Mouse (Mus musculus): ENCODE measurements around the gene Fxyd6. TPM values are rescaled to one million over a fixed set of nuclear protein-coding genes. Genes with fewer than 3 reads are reported as not detected.

Fxyd6 gene
- total and polyA plus RNA-seq, 3 experiments = 0.08 TPM; not detected in 2

DNA sequence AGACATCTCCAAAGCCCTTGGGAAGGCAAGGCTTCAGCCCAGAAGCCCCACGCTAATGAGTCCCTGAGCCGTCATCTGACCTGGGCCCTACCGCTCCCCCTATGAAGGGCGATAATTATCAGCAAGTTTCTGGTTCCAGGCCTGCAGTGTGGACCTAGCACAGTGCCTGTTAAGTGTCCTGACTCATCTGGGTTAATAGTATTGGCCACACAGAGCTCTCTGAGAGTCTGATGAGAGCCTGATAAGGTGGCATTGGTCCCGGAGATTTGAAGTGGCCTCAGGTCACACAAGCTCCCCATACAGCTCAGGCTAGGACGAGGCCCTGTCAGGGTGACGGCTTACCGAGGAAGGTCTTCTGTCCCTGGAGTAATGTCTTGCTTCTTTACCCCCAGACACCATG is 19.6 kb downstream of the Fxyd6 start:
- Histone ChIP-seq H3K4me1 (ENCODE audit: control insufficient read depth in 1 of 2, insufficient read depth in 2 of 2) (peaks cover 0 to 6% of the 10 kb centered on the region in 2 experiments; a peak in 3 of 4 replicates), H3K4me2 (ENCODE audit: insufficient read depth, low read depth, poor library complexity, severe bottlenecking) (no peak overlapping the region), H3K36me3 (replicated peaks in 1 of 2; ENCODE audit: control insufficient read depth in 1 of 2, insufficient read depth in 1 of 2, low read length in 1 of 2) (no peaks in the 10 kb centered on the region), H3K27me3 (replicated peaks) (peaks cover 2% of the 10 kb centered on the region), H3K27ac (ENCODE audit: insufficient read depth, low read depth) (no peak overlapping the region), H3K9me3 (replicated peaks; ENCODE audit: low read length) (no peaks in the 10 kb centered on the region), H3K9ac (ENCODE audit: insufficient read depth, low read depth) (no peak overlapping the region), H3K79me2 (replicated peaks; ENCODE audit: control insufficient read depth, extremely low read depth, insufficient read depth, poor library complexity, severe bottlenecking) (no peaks in the 10 kb centered on the region), H3K4me3 (replicated peaks in 1 of 3; ENCODE audit: low read depth in 2 of 3, low read length in 2 of 3, poor library complexity in 1 of 3) (no peak overlapping the region)
- DNase-seq (ENCODE audit: extremely low read depth) = no peak
- in situ Hi-C loops (cut with MboI; ENCODE audit: low pct_ligation_motif_present, low pct_unique_long_range_greater_than_20kb, low sequenced_read_pairs) = loop anchor here (5.0 to 25.0 kb wide), 2 partner anchors 167 to 377 kb away; partner anchors contain the start of gene Cd3e
- dilution Hi-C loops (cut with MboI; ENCODE audit: extremely low pct_ligation_motif_present, extremely low pct_unique_long_range_greater_than_20kb, low sequenced_read_pairs) = no loop called here
- TF ChIP-seq ZC3H11A (IDR thresholded peaks at IDR 0.05; ENCODE audit: low read depth, low read length) = no peak
- no peak for TF ChIP-seq CHD2 (IDR thresholded peaks at IDR 0.05; ENCODE audit: low read length)
- no peak for TF ChIP-seq USF1 (IDR thresholded peaks at IDR 0.05; ENCODE audit: low read depth, low read length)
- no peak for TF ChIP-seq E2F4 (IDR thresholded peaks at IDR 0.05; ENCODE audit: insufficient replicate concordance, low read depth, low read length)
- TF ChIP-seq IRF4 (IDR thresholded peaks at IDR 0.05; ENCODE audit: low read depth, low read length) = no peak
- no peak for TF ChIP-seq NRF1 (IDR thresholded peaks at IDR 0.05; ENCODE audit: low read depth, low read length)
- no peak for TF ChIP-seq TBP (conservative IDR thresholded peaks at IDR 0.05; ENCODE audit: low read depth, low read length)
- no peak for TF ChIP-seq CTCF (conservative IDR thresholded peaks at IDR 0.05 in 1 of 2, IDR thresholded peaks at IDR 0.05 in 1 of 2; ENCODE audit: low read depth in 2 of 2, low read length in 2 of 2)
- no peak for TF ChIP-seq MAZ (IDR thresholded peaks at IDR 0.05; ENCODE audit: low read depth, low read length)
- no peak for TF ChIP-seq RCOR1 (conservative IDR thresholded peaks at IDR 0.05; ENCODE audit: low read depth, low read length)
- TF ChIP-seq UBTF (IDR thresholded peaks at IDR 0.05; ENCODE audit: low read depth, low read length) = no peak
- no peak for TF ChIP-seq MAFK (IDR thresholded peaks at IDR 0.05; ENCODE audit: insufficient replicate concordance, low read length)
- no peak for TF ChIP-seq MAX (IDR thresholded peaks at IDR 0.05; ENCODE audit: low read length)
- TF ChIP-seq POLR2AphosphoS2 (IDR thresholded peaks at IDR 0.05; ENCODE audit: low read depth, low read length) = no peak
- TF ChIP-seq HCFC1 (IDR thresholded peaks at IDR 0.05; ENCODE audit: low read depth, low read length) = no peak
- no peak for TF ChIP-seq ZMIZ1 (IDR thresholded peaks at IDR 0.05; ENCODE audit: low read depth, low read length)
- no peak for TF ChIP-seq ETS1 (conservative IDR thresholded peaks at IDR 0.05; ENCODE audit: low read depth, low read length)
- TF ChIP-seq CHD1 (IDR thresholded peaks at IDR 0.05; ENCODE audit: low read depth, low read length) = no peak
- no peak for TF ChIP-seq MYC (IDR thresholded peaks at IDR 0.05; ENCODE audit: low read depth, low read length)

DNA sequence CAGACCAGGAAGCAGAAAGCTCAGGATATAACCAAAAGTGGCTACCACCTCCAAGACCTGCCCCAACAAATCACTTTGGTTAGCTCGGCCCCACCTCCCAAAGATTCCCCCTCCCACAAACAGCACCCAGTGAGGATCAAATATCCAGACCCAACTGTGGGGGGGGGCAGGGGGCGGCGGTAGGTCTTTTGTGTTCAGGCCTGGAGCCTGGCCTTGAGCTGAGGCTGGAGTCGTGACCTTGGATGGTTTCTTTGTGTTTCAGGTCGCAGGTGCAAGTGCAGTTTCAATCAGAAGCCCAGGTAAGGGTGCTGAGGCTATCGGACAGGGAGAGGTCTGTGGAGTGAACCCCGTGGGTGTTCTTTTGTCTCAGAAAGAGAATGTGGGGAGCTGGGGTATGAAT is 21.3 kb downstream of the Fxyd6 start:
- Histone ChIP-seq H3K4me3 (replicated peaks in 1 of 3; ENCODE audit: low read depth in 2 of 3, low read length in 2 of 3, poor library complexity in 1 of 3) (no peak overlapping the region), H3K79me2 (replicated peaks; ENCODE audit: control insufficient read depth, extremely low read depth, insufficient read depth, poor library complexity, severe bottlenecking) (no peaks in the 10 kb centered on the region), H3K4me2 (ENCODE audit: insufficient read depth, low read depth, poor library complexity, severe bottlenecking) (no peak overlapping the region), H3K9me3 (replicated peaks; ENCODE audit: low read length) (no peaks in the 10 kb centered on the region), H3K27ac (ENCODE audit: insufficient read depth, low read depth) (no peak overlapping the region), H3K9ac (ENCODE audit: insufficient read depth, low read depth) (no peak overlapping the region), H3K27me3 (replicated peaks) (peaks cover 9% of the 10 kb centered on the region), H3K4me1 (ENCODE audit: control insufficient read depth in 1 of 2, insufficient read depth in 2 of 2) (peaks cover 0 to 6% of the 10 kb centered on the region in 2 experiments; a peak in 3 of 4 replicates), H3K36me3 (replicated peaks in 1 of 2; ENCODE audit: control insufficient read depth in 1 of 2, insufficient read depth in 1 of 2, low read length in 1 of 2) (no peaks in the 10 kb centered on the region)
- TF ChIP-seq E2F4 (IDR thresholded peaks at IDR 0.05; ENCODE audit: insufficient replicate concordance, low read depth, low read length) = no peak
- TF ChIP-seq CHD1 (IDR thresholded peaks at IDR 0.05; ENCODE audit: low read depth, low read length) = no peak
- TF ChIP-seq MAX (IDR thresholded peaks at IDR 0.05; ENCODE audit: low read length) = no peak
- TF ChIP-seq SIN3A (IDR thresholded peaks at IDR 0.05; ENCODE audit: low read length) = no peak
- no peak for TF ChIP-seq MAZ (IDR thresholded peaks at IDR 0.05; ENCODE audit: low read depth, low read length)
- no peak for TF ChIP-seq ZKSCAN1 (IDR thresholded peaks at IDR 0.05; ENCODE audit: borderline replicate concordance, low read depth, low read length)
- TF ChIP-seq ETS1 (conservative IDR thresholded peaks at IDR 0.05; ENCODE audit: low read depth, low read length) = no peak
- no peak for TF ChIP-seq PAX5 (IDR thresholded peaks at IDR 0.05; ENCODE audit: low read length)
- TF ChIP-seq JUND (conservative IDR thresholded peaks at IDR 0.05; ENCODE audit: low read depth, low read length) = no peak
- no peak for TF ChIP-seq USF2 (conservative IDR thresholded peaks at IDR 0.05; ENCODE audit: low read depth, low read length)
- TF ChIP-seq TCF12 (IDR thresholded peaks at IDR 0.05; ENCODE audit: low read depth, low read length) = no peak
- no peak for TF ChIP-seq ZNF384 (IDR thresholded peaks at IDR 0.05; ENCODE audit: low read depth, low read length)
- TF ChIP-seq HCFC1 (IDR thresholded peaks at IDR 0.05; ENCODE audit: low read depth, low read length) = no peak
- TF ChIP-seq BHLHE40 (IDR thresholded peaks at IDR 0.05; ENCODE audit: low read depth, low read length) = no peak
- TF ChIP-seq KAT2A (IDR thresholded peaks at IDR 0.05; ENCODE audit: insufficient replicate concordance, low read length) = no peak
- no peak for TF ChIP-seq MEF2A (IDR thresholded peaks at IDR 0.05; ENCODE audit: borderline replicate concordance, low read depth, low read length)
- no peak for TF ChIP-seq MAFK (IDR thresholded peaks at IDR 0.05; ENCODE audit: insufficient replicate concordance, low read length)
- TF ChIP-seq NRF1 (IDR thresholded peaks at IDR 0.05; ENCODE audit: low read depth, low read length) = no peak
- TF ChIP-seq POLR2AphosphoS2 (IDR thresholded peaks at IDR 0.05; ENCODE audit: low read depth, low read length) = no peak
- DNase-seq (ENCODE audit: extremely low read depth) = no peak
- dilution Hi-C loops (cut with MboI; ENCODE audit: extremely low pct_ligation_motif_present, extremely low pct_unique_long_range_greater_than_20kb, low sequenced_read_pairs) (no loop called here), in situ Hi-C loops (cut with MboI; ENCODE audit: low pct_ligation_motif_present, low pct_unique_long_range_greater_than_20kb, low sequenced_read_pairs) (loop anchor here (5.0 to 25.0 kb wide), 2 partner anchors 89 to 379 kb away; partner anchors contain the start of gene Cd3e)

All from CH12.LX (cell line).